Mouse (Mus musculus) liver, embryonic 15.5 days (tissue): ENCODE data around the gene Acss2. TPM values are rescaled to one million over a fixed set of nuclear protein-coding genes. Genes with fewer than 3 reads are reported as not detected.

ENCODE experiments used
- ATAC-seq: fragments of 200-750 bp; cut with Nextera tagmentation; 2 replicates; pipeline ENCODE4 v1.8.0; 2017; ENCODE audit warnings: moderate number of reproducible peaks, mild to moderate bottlenecking, moderate library complexity; ENCODE audit not compliant: insufficient read depth
- H3K27ac ChIP-seq: fragments of 300-500 bp; sonication (generic); replicated peaks from 2 replicates; pipeline ENCODE4 v1.5.1; 2015; ENCODE audit warnings: mild to moderate bottlenecking, inconsistent platforms
- H3K27me3 ChIP-seq: fragments of 300-500 bp; sonication (generic); 2 replicates; pipeline ENCODE4 v1.6.1; 2015; ENCODE audit warnings: mild to moderate bottlenecking, inconsistent platforms
- H3K36me3 ChIP-seq: fragments of 300-500 bp; sonication (generic); replicated peaks from 2 replicates; pipeline ENCODE4 v1.6.1; 2015; ENCODE audit warnings: moderate library complexity, mild to moderate bottlenecking, inconsistent platforms
- H3K4me1 ChIP-seq: fragments of 300-500 bp; sonication (generic); replicated peaks from 2 replicates; pipeline ENCODE4 v1.6.1; 2015; ENCODE audit warnings: inconsistent platforms
- H3K4me2 ChIP-seq: fragments of 300-500 bp; sonication (generic); 2 replicates; pipeline ENCODE4 v1.6.1; 2015; ENCODE audit warnings: moderate library complexity, mild to moderate bottlenecking, inconsistent platforms
- H3K4me3 ChIP-seq: fragments of 300-500 bp; sonication (generic); replicated peaks from 2 replicates; pipeline ENCODE4 v1.5.1; 2015; ENCODE audit warnings: mild to moderate bottlenecking, inconsistent platforms
- H3K9ac ChIP-seq: fragments of 300-500 bp; sonication (generic); 2 replicates; pipeline ENCODE4 v1.6.1; 2015; ENCODE audit warnings: moderate library complexity, mild to moderate bottlenecking, inconsistent platforms
- H3K9me3 ChIP-seq: fragments of 300-500 bp; sonication (generic); replicated peaks from 2 replicates; pipeline ENCODE4 v1.6.1; 2016; ENCODE audit warnings: inconsistent platforms
- WGBS: fragments of 180-500 bp; shearing (Covaris S2); methylation state at CpG from one replicate; pipeline ENCODE4 v1.1.7; 2015; ENCODE audit warnings: mixed read lengths; ENCODE audit not compliant: insufficient replicate concordance; 5-methylcytosine and 5-hydroxymethylcytosine counted together
- polyA plus RNA-seq: library from polyadenylated mRNA; unstranded; fragments of >200 nt; fragmentation: Nextera tagmentation; extraction: Ambion mirVana; gene quantifications from 2 replicates; pipeline ENCODE4 v1.2.1, GENCODE M21; 2015

Gene Acss2
- 24.4 and 25.6 TPM in 2 replicates for polyA plus RNA-seq

GRCm38 (mm10) chr2:155517455-155518423 lies at the start of gene Acss2, which contains the start of gene Ggt7:
Acss2 (plus strand) TSS chr2:155517948.
Ggt7 (minus strand) TSS chr2:155518237.
- Histone ChIP-seq H3K9ac (peak within 1 kb of the TSS; percentile 79), H3K27ac (peak within 1 kb of the TSS; percentile 86), H3K4me1 (peaks cover 28% of the 10 kb centered on the region), H3K4me2 (peak within 1 kb of the TSS; percentile 81), H3K4me3 (peak within 1 kb of the TSS; percentile 79), H3K9me3 (no peaks in the 10 kb centered on the region), H3K36me3 (peaks cover 5% of the 10 kb centered on the region; the same call in 1 of the 2 replicates), H3K27me3 (peaks cover 36% of the 10 kb centered on the region)
- ATAC-seq: peak; percentile 97
- 2% methylated on average over 70 of the region's 70 CpGs for WGBS

GRCm38 (mm10) chr2:155472671-155473569 lies 44.8 kb upstream of the Acss2 start:
- peaks cover 7% of the 10 kb centered on the region; the same call in 1 of the 2 replicates for H3K27me3 ChIP-seq
- peak overlapping the region; percentile 80 for H3K9ac ChIP-seq
- WGBS: under 1% methylated on average over 70 of the region's 71 CpGs
- no peaks in the 10 kb centered on the region for H3K9me3 ChIP-seq
- peak overlapping the region; percentile 86 for H3K4me3 ChIP-seq
- peak overlapping the region; percentile 81 for H3K27ac ChIP-seq
- peak overlapping the region; percentile 86 for H3K4me2 ChIP-seq
- peak; percentile 6 for ATAC-seq
- H3K4me1 ChIP-seq: peaks cover 39% of the 10 kb centered on the region
- H3K36me3 ChIP-seq: no peaks in the 10 kb centered on the region

GRCm38 (mm10) chr2:155473570-155474088 lies 44.1 kb upstream of the Acss2 start, which contains the start of gene Ncoa6:
Ncoa6 (minus strand) TSS chr2:155473894.
- ATAC-seq: peak; percentile 82
- no peaks in the 10 kb centered on the region for H3K9me3 ChIP-seq
- H3K27me3 ChIP-seq: peaks cover 9% of the 10 kb centered on the region; the same call in 1 of the 2 replicates

GRCm38 (mm10) chr2:155482021-155482420 lies 35.7 kb upstream of the Acss2 start:
- no peaks in the 10 kb centered on the region for H3K9me3 ChIP-seq
- 38% methylated on average over 3 of the region's 3 CpGs for WGBS
- no peak overlapping the region for H3K27ac ChIP-seq
- peaks cover 3% of the 10 kb centered on the region; the same call in 1 of the 2 replicates for H3K27me3 ChIP-seq
- no peak overlapping the region for H3K9ac ChIP-seq
- H3K4me3 ChIP-seq: no peak overlapping the region
- no peak overlapping the region for H3K4me2 ChIP-seq
- H3K36me3 ChIP-seq: no peaks in the 10 kb centered on the region
- H3K4me1 ChIP-seq: no peaks in the 10 kb centered on the region
- ATAC-seq: no peak

More at GRCm38 (mm10) chr2:155473570-155474088, 44.1 kb upstream of the Acss2 start, which contains the start of gene Ncoa6:
- Histone ChIP-seq H3K27ac (peak within 1 kb of the TSS; percentile 81), H3K4me1 (peaks cover 39% of the 10 kb centered on the region), H3K9ac (peak within 1 kb of the TSS; percentile 80), H3K4me3 (peak within 1 kb of the TSS; percentile 86), H3K4me2 (peak within 1 kb of the TSS; percentile 86), H3K36me3 (no peaks in the 10 kb centered on the region)
- 0% methylated on average over 67 of the region's 72 CpGs for WGBS

GRCm38 (mm10) chr2:155490998-155491397 lies 26.8 kb upstream of the Acss2 start:
- Histone ChIP-seq H3K9ac (no peak overlapping the region), H3K27ac (no peak overlapping the region), H3K27me3 (peaks cover 4% of the 10 kb centered on the region; the same call in 1 of the 2 replicates), H3K36me3 (no peaks in the 10 kb centered on the region), H3K4me2 (no peak overlapping the region), H3K4me3 (no peak overlapping the region), H3K4me1 (no peaks in the 10 kb centered on the region), H3K9me3 (no peaks in the 10 kb centered on the region)
- ATAC-seq: no peak
- WGBS: 58% methylated on average over 6 of the region's 6 CpGs

- Histone ChIP-seq H3K9me3 (no peaks in the 10 kb centered on the region), H3K36me3 (no peaks in the 10 kb centered on the region), H3K4me3 (no peak overlapping the region), H3K4me2 (no peak overlapping the region), H3K27me3 (no peaks in the 10 kb centered on the region), H3K27ac (no peak overlapping the region), H3K4me1 (no peaks in the 10 kb centered on the region), H3K9ac (no peak overlapping the region)
- 55% methylated on average over 7 of the region's 7 CpGs for WGBS
- ATAC-seq: no peak
Observed at GRCm38 (mm10) chr2:155502596-155502995, 15.2 kb upstream of the Acss2 start.

- Histone ChIP-seq H3K9ac (no peak overlapping the region), H3K4me1 (no peaks in the 10 kb centered on the region), H3K36me3 (no peaks in the 10 kb centered on the region), H3K4me2 (no peak overlapping the region), H3K27me3 (no peaks in the 10 kb centered on the region), H3K27ac (no peak overlapping the region), H3K9me3 (no peaks in the 10 kb centered on the region), H3K4me3 (no peak overlapping the region)
- no peak for ATAC-seq
- 47% methylated on average over 13 of the region's 13 CpGs for WGBS
Observed at GRCm38 (mm10) chr2:155504440-155505355, 13.1 kb upstream of the Acss2 start.

- Histone ChIP-seq H3K27ac (no peak overlapping the region), H3K4me3 (no peak overlapping the region), H3K4me2 (no peak overlapping the region), H3K9me3 (no peaks in the 10 kb centered on the region), H3K36me3 (no peaks in the 10 kb centered on the region), H3K4me1 (no peaks in the 10 kb centered on the region), H3K9ac (no peak overlapping the region), H3K27me3 (no peaks in the 10 kb centered on the region)
- WGBS: 65% methylated on average over 9 of the region's 9 CpGs
- ATAC-seq: no peak
Observed at GRCm38 (mm10) chr2:155505811-155506210, 11.9 kb upstream of the Acss2 start.

- Histone ChIP-seq H3K27me3 (peaks cover 7% of the 10 kb centered on the region), H3K9ac (no peak overlapping the region), H3K9me3 (no peaks in the 10 kb centered on the region), H3K4me3 (no peak overlapping the region), H3K4me1 (no peaks in the 10 kb centered on the region), H3K27ac (no peak overlapping the region), H3K36me3 (no peaks in the 10 kb centered on the region), H3K4me2 (no peak overlapping the region)
- ATAC-seq: no peak
- WGBS: 64% methylated on average over 10 of the region's 10 CpGs
Observed at GRCm38 (mm10) chr2:155507721-155508470, 9.9 kb upstream of the Acss2 start.
